Mouse (Mus musculus) C2C12 (cell line): ENCODE measurements around the gene Nr1i3.

ENCODE experiments used
- CEBPB ChIP-seq: IDR thresholded peaks from one replicate; pipeline ENCODE4 v1.6.1; 2011; ENCODE audit warnings: low read depth, mild to moderate bottlenecking, control low read depth, moderate library complexity
- CTCF ChIP-seq: IDR thresholded peaks from one replicate; pipeline ENCODE4 v1.5.1; 2011; ENCODE audit not compliant: control insufficient read depth, insufficient read depth, insufficient read length
- FOSL1 ChIP-seq: IDR thresholded peaks from one replicate; pipeline ENCODE4 v1.8.0; 2011; ENCODE audit warnings: mild to moderate bottlenecking, low read length; ENCODE audit not compliant: poor library complexity, insufficient read depth, severe bottlenecking
- MAX ChIP-seq: IDR thresholded peaks from one replicate; pipeline ENCODE4 v1.6.1; 2011; ENCODE audit warnings: mild to moderate bottlenecking, control low read depth
- MYOD1 ChIP-seq: IDR thresholded peaks from one replicate; pipeline ENCODE4 v1.6.1; 2011; ENCODE audit warnings: low read depth; ENCODE audit not compliant: control insufficient read depth, insufficient read length
- MYOG ChIP-seq: IDR thresholded peaks from one replicate; pipeline ENCODE4 v1.6.1; 2011; ENCODE audit not compliant: control insufficient read depth, insufficient read length; ENCODE audit errors: extremely low read depth
- USF1 ChIP-seq: IDR thresholded peaks from one replicate; pipeline ENCODE4 v1.6.1; 2011; ENCODE audit warnings: low read depth, mild to moderate bottlenecking, control low read depth, moderate library complexity

- TF ChIP-seq USF1: no peak
- no peak for TF ChIP-seq MAX
- no peak for TF ChIP-seq CTCF
- no peak for TF ChIP-seq FOSL1
- TF ChIP-seq MYOD1: no peak
- no peak for TF ChIP-seq CEBPB
- TF ChIP-seq MYOG: no peak
Measured at GRCm38 (mm10) chr1:171205704-171206493, 7.9 kb upstream of the Nr1i3 start.
